Mouse (Mus musculus) erythroid progenitor cell, adult 5-6 weeks (primary cell): ENCODE results near the gene Timm44. TPM values are rescaled to one million over a fixed set of nuclear protein-coding genes. Genes with fewer than 3 reads are reported as not detected.

Source experiments
- ATAC-seq: replicated peaks from 2 replicates; pipeline ENCODE4 v1.8.0; 2016; ENCODE audit warnings: moderate number of reproducible peaks, mild to moderate bottlenecking, moderate TSS enrichment, inconsistent platforms; ENCODE audit not compliant: poor library complexity, low FRiP score, severe bottlenecking
- total RNA-seq, 2 experiments: library from RNA; stranded (forward) in 1 of 2; stranded (reverse) in 1 of 2; fragments of 150-400 nt in 1 of 2; fragments of 186-747, 209-891 nt in 1 of 2; gene quantifications; 2 replicates each; pipeline versions ENCODE4 v1.2.3 to v1.2.4; 2015 to 2017; ENCODE audit warnings: low replicate concordance in 2 of 2

Gene Timm44
- total RNA-seq (2015; ENCODE audit: low replicate concordance) (30.6 and 42.9 TPM in 2 replicates), total RNA-seq (2017; ENCODE audit: low replicate concordance) (28.4 and 36.9 TPM in 2 replicates)

DNA sequence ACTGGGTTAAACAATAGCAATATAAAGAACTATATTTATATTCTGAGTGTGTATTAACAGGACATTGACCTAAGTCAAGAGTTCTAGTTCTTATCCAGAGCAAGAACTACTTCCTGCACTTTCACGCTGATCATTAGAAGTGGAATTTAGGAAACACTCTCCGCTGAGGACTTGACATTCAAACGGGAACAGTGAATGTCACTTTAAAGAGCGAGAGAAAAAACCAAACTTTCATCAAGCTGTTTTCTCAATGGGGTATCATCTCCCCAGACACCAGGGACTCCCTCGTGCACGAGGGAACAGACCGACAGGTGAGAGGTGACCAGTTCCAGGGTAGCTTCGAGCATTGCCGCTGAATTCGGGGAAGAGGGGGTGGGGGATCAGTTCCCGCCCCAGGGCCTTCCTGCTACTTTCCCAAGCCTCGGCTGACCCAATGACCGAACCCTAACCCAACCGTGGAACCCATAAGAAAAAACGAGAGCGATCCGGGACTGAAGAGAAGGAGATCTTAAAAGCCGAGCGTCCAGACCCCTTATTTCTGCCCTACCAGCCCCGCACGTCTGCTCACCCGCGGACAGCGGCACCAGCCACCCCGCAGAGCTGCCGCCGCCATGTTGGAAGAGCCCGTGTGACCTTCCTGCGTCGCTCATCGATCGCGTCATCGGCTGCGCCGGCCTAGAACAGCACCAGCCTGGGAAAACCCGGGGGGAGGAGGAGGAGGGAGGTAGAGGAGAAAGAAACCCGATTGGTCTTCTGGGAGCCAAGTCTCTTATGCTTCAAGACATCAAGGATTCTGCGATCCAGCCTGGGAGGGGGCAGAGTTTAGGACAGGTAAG, at the start of gene Timm44:
Gene Timm44, minus strand, starts transcription at position 639 of the 836 bp plus-strand sequence.
- ATAC-seq = peak; percentile 99

DNA sequence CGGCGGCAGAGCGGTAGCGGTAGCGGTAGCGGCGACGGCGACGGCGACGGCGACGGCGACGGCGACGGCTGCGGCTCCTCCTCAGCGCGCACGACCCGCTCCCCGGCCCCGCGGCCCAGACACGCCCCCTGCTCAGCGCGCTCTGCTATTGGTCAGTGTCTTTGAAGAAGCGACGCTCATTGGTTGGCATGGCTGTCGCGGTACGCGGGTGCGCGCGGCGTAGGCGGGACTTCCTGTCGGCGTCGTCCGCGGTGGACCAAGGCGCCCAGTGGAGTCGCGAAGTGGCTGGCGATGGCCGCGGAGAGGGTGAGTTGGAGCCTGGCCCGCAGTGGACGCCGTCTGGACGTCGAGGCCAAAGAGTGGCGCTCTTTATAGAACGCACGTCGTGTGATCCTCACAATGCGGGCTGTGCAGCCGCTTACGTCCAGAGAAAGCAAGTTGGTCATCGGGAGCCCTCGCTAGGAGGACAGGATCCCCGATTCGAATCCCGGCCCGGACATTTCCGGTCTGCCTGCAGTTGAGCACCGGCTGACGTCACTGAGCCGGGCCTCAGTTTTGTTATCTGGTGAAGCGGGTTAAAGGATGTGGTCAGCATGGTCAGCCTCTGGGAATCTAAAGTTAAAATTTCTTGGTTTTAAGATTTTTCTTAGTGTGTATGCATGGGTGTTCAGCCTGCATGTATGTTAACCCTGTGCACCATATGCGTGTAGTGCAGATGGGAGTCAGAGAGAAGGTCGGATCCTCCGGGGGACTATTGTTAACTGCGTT, 49.5 kb upstream of the Timm44 start, which contains the start of the genes Ccl25 and Elavl1:
Gene Ccl25, plus strand, starts transcription at position 228 of the 768 bp plus-strand sequence.
Gene Elavl1, minus strand, starts transcription at position 431 of the 768 bp plus-strand sequence.
- ATAC-seq = peak; percentile 92

DNA sequence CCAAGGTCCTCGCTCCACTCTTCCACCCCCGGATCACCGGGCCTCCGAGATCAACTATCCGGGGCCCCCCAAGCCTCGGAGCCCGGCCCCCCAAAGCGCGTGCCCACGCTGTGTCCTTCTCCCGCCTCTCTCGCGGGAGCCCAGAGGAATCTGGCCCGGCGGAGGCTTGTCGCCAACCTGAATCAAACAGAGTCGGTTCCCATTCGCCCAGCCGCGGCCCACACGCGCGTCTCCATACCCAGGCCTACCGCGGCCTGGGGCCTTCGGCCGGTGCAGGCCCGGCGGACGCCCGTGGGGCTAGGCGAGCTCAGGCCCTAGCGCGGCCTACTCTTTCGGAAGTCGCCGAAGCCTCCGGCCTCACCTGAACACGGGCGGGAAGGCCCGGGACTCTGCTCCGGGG, 48.8 kb upstream of the Timm44 start:
- ATAC-seq = no peak

DNA sequence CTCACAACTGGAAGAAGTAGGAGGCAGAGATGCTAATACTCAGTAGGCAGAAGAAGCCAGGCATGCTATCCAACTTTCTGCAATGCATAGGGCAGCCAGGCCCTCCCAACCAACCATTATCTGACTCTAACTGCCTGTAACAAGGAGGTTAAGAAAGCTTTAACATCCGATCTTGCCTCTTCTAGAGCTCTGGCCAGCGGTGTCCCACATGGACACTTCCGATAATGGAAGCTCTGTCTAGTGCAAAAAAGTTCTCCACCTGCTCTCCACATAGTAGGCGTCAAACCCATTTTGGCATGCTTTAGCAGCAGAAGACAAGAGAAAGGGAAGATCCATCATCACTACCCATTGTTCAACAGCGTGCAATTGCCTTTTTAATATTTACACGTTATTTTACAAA, 48.2 kb upstream of the Timm44 start:
- ATAC-seq = 0 out of 2 replicates have a peak, but pooled peaks have one; percentile 16

DNA sequence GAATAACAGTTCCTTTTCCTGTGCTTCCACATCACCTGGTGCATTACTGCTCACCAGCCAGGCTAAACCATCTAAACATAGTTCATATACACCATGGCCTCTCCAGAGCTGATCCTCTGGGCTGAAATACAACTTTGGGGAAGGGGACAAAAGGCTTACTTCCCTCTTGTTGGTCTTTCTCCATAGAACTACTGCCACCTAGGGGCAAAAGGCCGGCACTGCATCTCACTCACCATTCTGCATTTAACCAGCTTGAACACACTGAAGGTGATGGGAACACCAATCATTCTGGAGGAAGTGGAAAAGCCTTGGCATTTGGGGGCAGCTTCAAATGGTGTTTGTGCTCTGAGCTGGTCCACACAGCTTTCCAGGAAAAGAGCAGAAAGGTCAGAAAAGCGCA, 46.8 kb upstream of the Timm44 start:
- no peak for ATAC-seq

DNA sequence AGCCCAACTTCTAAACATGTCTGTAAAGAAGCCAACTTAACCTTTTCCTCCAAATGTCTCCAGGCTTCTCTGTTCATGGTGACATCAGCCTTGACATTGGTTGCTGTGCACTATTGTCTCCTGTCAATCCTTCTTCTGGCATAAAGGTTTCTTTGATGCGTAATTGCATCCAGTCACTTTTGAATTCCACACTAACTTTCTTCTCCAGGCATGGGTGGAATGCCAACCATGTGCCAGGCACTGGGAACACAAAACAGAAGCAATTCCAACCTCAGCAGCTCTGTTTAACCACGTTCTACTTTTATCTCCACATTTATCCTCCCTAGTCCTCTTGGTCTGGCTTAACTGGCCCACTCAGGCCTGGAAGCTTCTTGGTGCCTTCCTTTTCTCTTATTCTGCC, 45.3 kb upstream of the Timm44 start:
- ATAC-seq = no peak

DNA sequence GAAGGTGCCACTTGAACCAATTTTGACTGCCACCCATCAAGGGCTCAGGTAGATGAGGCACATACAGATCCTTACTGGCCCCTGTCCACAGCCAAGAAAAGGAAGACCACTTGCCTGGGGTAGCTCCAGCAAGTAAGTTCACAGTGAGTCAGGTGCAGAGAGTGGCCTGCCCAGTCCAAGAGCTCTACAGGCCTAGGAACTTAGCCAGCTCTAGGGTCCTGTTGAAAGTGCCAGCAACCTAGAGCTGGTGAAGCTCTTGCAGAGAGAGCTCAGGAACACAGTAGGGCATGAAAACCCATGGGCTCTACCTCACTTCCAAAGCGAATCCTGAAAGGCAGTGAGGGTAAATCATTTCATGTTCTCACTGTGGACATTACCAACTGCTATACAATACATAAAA, 44.7 kb upstream of the Timm44 start:
- no peak for ATAC-seq

DNA sequence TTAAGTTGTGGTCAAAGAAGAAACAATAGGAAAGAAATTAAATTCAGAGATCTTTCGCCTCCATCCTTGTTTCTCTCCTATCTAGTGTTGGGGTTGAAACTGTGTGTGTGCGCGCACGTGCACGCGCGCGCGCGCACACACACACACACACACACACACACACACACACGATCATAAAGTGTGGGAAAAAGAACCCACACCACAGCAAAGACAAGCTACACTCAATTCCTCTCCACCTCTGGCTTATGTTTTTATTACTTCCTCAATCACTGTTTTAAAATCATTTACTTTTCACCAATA, 43.8 kb upstream of the Timm44 start:
- no peak for ATAC-seq

DNA sequence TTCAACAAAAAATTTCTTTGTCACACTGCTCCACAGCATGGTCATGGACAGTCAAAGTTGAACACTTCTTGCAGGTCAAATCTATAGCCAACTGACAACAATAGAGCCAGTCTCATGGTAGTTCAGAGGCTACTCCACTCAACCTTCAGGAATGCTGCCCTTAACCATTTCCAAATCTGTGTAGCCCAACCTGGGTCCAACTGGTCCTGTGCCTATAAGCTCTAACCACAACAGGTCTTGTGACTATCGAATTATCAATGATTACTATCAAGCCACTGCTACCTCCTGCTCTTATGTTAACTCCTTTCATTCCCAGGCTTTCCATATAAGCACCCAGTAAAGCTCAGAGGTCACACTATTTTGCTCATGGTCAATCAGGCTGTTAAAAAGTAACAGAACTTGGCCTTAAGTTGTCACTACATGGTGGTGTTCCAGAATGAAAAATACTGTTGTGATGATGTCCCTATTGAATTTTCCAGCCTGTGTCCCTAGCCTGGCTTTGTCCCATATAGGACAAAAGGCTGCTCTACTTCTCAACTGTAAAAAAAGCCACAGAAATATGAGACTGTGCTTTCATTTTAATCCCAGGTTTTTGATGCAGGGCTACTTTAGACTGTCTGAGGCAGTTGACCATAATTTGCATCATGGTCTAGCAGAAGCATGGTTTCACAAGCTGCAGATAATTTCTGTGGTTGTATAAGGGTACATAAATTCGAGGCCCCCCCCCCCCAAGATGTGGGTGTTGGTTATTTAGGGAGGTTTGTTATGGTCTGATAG, 43.3 kb upstream of the Timm44 start:
- ATAC-seq = no peak

DNA sequence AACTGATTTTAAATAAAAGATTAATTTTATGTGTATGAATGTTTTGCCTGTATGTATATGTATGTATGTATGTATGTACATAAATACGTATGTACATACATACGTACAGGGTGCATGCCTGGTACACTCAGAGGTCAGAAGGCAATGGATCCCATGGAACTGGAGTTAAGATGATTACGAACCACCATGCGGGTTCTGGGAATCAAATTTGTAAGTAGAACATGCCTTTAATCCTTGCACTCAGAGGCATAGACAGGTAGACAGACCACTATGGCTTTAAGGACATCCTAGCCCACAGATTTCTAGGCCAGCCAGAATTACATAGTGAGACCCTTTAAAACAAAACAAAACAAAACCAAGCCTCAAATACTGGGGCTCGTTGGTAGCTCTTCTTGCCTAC, 42.4 kb upstream of the Timm44 start:
- no peak for ATAC-seq

DNA sequence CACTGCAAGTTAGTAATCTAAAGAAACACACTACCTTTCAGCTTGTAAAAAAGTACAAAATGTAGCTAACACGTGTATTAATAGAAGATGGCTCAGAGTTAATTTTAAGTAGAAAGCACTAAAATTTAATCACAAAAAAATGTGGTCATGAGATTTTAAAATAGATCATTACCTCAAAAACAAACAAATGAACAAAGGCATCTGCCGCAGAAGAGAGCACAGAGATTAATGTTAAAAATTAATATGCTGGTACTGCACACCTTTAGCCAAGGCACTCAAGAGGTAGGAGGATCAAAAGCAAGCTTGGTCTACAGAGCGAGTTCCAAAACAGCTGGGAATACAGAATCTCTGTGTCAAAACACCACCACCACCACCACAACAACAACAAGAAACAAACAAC, 39.1 kb upstream of the Timm44 start:
- ATAC-seq = no peak

DNA sequence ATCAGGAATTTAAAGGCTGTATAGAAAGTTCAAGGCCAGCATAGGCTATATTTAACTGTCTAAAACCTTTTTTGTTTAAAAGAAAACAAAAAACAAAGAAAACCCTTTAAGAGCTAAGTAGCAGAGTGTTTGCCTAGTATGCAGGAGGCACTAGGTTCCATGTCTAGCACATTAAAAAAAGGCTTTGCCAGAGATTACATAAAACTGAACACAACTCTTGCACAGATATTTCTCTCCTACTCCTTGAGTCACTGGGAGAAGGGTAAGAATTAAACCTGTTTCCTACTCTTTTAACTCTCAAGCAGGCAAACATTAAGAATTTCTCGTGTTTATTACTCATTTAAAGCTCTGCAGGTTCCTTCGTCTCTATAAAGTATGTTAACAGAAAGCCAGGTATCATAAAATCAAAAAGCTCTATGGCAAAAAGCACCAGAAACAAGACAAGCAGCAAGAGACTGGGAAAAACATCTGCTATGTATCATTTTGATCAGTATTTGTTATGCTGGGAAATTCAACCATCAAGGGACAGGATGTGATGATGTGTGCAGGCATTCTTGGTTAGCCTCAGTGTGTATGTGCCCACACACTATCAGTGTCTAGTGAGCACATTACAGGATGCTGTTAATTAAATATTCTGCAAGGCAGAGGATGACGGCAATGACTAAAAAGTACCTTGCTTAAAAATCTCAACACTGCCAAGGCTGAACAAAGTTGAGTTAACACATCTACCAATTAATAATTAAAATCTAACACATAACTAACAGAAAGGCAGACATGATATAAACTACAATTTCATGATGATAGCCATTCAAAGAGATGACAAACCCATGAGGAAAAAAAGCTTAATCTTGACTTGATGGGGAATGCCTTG, 37.8 kb upstream of the Timm44 start:
- ATAC-seq = no peak

DNA sequence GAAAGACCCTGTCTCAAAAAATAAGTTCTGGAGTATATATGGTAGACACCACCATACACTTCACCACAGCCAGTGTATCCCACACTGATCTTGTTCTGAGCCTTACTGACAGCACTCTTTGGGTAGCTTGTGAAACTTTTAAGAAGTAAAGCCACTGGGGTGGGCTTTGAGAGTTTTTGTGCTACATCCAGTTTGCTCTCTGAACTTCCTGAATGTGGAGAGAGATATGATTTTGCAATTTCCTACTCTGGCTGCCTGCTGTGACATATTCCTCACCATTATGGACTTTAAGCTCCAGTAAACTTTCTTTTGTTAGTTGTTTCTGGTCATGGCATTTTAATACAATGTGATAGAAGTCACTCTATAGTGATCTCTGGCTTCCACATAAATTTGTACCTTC, 36.4 kb upstream of the Timm44 start:
- no peak for ATAC-seq

DNA sequence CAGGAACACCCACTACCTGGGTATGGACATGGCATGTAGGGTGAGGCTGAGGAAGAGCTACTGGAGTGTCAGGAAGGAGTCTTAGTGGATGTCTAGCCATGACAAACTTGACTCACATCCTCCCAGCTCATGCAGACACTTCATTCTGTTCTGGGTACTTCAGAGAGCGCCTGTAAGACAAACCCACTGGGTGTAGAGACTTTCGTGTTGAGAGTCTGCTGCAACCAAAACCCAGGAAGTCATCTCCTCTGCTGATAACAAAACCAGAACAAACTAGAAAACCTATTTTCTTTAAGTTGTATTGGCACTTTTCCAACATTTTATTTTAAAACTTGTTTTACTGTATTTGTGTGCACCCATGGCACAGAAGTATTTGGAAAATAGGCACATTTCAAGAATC, 30.1 kb upstream of the Timm44 start:
- ATAC-seq = no peak

DNA sequence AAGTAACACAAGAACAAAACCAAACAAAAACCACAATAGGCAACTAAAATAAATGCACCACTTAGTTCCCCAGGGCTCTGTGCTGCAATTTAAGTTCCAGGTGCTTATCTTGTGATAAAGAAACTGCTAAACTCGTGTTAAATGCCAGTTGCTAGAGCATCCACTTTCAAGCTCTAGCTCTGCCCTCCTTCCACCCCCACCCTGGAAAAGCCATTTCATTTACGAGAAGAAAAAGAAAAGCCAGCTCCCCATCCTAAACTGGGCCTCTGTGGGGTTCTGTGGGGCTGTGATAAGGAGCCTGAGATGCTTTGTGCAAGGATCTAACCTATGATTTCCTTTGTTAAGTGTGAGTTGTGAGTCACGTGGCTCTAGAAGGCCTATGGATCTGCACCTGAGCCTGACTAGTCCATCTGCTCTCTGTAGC, 28.4 kb upstream of the Timm44 start:
- ATAC-seq = no peak

DNA sequence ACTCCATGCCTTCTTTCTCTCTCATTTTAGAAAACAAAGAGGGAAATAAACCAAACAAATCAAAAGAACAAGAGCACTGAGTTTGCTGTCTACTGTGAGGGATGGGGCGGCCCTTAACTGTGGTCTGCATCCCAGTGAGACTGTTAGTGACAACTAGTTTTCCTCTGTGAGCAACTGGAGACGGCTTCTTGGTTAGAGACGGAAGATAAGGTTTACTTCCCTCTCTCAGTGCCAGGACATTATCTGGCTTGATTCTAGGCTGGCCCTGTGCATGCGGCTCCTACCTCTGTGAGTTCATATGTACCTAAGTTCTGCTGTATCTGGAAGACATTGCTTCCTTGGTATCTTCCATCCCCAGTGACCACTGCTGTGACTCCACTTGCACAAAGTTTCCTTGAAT, 22.1 kb upstream of the Timm44 start:
- ATAC-seq = no peak

DNA sequence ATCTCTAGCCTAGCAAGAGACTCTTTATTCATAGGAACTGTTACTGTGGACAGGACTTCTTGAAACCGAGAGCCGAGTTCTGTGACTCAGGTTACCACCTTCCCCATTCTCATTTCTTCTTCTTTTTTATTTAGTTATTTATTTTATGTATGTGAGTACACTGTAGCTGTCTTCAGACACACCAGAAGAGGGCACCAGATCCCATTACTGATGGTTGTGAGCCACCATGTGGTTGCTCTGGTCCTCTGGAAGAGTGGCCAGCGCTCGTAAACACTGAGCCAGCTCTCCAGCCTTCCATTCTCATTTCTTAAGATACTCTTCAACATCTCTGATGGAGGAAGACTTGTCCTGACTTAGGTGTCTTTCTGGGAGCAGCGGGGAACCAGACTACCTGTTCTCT, 17.0 kb upstream of the Timm44 start:
- no peak for ATAC-seq

DNA sequence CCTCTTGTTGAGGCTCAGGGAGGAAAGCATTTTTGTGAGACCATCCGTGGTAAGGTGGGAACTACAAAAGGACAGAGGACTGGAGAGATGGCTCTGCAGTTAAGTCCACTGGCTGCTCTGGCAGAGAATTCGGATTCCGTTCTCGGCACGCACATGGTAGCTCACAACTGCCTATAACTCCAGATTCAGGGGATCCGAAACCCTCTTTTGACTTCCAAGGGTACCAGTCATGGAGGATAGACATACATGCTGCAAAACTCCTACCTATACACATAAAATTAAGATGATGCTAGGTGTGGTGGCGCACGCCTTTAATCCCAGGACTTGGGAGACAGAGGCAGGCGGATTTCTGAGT, 375 bp upstream of the Timm44 start:
- ATAC-seq = no peak

DNA sequence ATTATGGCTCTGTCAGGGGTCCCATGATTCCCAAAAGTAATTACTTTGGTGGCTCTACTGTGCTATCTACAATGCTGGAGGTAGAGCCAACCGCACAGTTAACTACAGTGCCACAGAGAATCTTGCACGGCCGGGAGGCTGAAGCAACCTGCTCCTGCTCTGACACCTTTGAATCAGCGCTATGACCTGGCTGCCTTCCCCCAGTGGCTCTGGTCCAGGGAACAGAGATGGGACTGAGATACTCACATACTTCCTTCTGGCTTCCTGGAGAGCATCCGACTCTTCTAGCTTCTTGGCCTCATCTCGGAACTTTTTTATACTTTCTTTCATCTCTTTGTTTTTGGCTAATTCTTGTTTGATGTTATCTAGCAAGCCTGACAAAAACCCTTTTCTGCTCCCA, 6.1 kb downstream of the Timm44 start:
- ATAC-seq = no peak

DNA sequence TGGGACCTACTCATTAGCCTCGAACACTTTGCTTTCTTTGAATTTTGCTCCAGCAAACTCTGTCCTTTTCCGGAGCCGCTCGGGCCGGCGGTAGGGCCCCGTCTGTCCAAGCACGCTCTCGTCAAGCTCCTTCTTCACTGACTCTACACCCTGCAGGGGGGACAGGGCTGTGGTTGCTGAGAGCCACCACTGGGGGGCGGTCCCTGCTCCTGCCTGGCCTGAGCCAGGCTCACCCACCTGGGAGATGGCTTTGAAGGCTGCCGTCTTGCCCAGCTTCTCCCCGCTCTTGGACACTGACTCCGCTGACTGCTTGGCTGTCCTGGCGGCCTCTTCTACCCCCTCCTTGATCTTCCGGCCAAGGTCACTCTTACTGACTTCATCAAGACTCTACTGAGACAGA, 8.1 kb downstream of the Timm44 start:
- no peak for ATAC-seq
